Mouse (Mus musculus) hindbrain, embryonic 12.5 days (tissue): Measurements from ENCODE around the gene Lins1. TPM values are rescaled to one million over a fixed set of nuclear protein-coding genes. Genes with fewer than 3 reads are reported as not detected.

ENCODE experiments used
- ATAC-seq: fragments of 200-750 bp; cut with Nextera tagmentation; 2 replicates; pipeline ENCODE4 v1.8.0; 2017; ENCODE audit warnings: moderate TSS enrichment; ENCODE audit not compliant: low FRiP score
- H3K27ac ChIP-seq: fragments of 300-500 bp; sonication (generic); 2 replicates; pipeline ENCODE4 v1.5.1; 2016; ENCODE audit warnings: mild to moderate bottlenecking
- H3K27me3 ChIP-seq: fragments of 300-500 bp; sonication (generic); 2 replicates; pipeline ENCODE4 v1.6.1; 2016; ENCODE audit warnings: mild to moderate bottlenecking
- H3K36me3 ChIP-seq: fragments of 300-500 bp; sonication (generic); 2 replicates; pipeline ENCODE4 v1.6.1; 2016; ENCODE audit warnings: mild to moderate bottlenecking
- H3K4me1 ChIP-seq: fragments of 300-500 bp; sonication (generic); 2 replicates; pipeline ENCODE4 v1.6.1; 2016
- H3K4me2 ChIP-seq: fragments of 300-500 bp; sonication (generic); replicated peaks from 2 replicates; pipeline ENCODE4 v1.6.1; 2016; ENCODE audit warnings: mild to moderate bottlenecking
- H3K4me3 ChIP-seq: fragments of 300-500 bp; sonication (generic); 2 replicates; pipeline ENCODE4 v1.5.1; 2016; ENCODE audit warnings: mild to moderate bottlenecking
- H3K9ac ChIP-seq: fragments of 300-500 bp; sonication (generic); 2 replicates; pipeline ENCODE4 v1.6.1; 2016; ENCODE audit warnings: mild to moderate bottlenecking, moderate library complexity
- H3K9me3 ChIP-seq: fragments of 300-500 bp; sonication (generic); replicated peaks from 2 replicates; pipeline ENCODE4 v1.6.1; 2016; ENCODE audit warnings: mild to moderate bottlenecking
- WGBS: fragments of 180-500 bp; shearing (Covaris S2); methylation state at CpG from one replicate; pipeline ENCODE4 v1.1.7; 2016; 5-methylcytosine and 5-hydroxymethylcytosine counted together
- polyA plus RNA-seq: library from polyadenylated mRNA; unstranded; fragments of >200 nt; fragmentation: Nextera tagmentation; extraction: Ambion mirVana; gene quantifications from 2 replicates; pipeline ENCODE4 v1.2.1, GENCODE M21; 2016

Lins1 gene
- polyA plus RNA-seq, 1 experiment from 2014 or later, result 22.5 TPM

DNA sequence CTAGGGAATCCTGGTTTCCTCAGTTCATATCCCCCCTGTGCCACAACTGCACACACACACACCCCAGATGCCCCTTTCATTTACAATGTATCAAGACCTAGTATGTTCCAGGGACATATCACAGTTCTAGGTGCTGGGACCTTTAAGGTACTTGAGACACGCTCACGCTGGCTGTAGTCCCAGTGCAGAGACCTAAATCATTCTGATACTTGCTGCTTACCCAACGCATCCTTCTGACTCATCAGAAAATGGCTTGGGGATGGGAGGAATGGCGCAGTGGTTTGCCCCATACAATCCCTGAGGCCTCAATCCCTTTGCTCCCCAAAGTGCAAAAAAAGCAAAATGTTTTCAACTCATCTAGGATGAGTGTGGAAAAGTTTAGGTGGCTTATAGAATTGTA is 44.8 kb downstream of the Lins1 start:
- no peak for ATAC-seq
- H3K27ac ChIP-seq, result no peak overlapping the region
- 95% methylated on average over 4 of the region's 4 CpGs for WGBS

DNA sequence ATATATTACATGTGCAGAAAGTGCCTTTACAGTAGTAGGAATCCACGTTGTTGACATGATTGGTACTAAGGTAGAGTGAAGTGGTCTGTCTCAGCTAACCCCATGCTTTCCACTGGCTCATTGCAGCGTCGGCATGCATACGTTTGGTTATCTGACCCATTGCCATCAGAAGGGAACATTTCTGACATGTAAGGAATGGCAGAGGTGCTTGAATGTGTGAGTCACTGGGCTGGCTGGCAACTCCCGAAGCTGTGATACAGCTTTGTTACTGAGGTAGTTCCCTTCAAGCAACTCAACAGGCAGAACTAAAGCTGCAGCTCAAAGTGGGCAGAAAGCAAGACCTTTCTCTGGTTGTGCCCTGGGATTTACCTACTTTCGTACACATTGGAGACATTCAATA is 45.3 kb downstream of the Lins1 start:
- H3K4me3 ChIP-seq, result no peak overlapping the region
- H3K4me1 ChIP-seq, result no peaks in the 10 kb centered on the region
- H3K27me3 ChIP-seq, result no peaks in the 10 kb centered on the region
- no peak overlapping the region for H3K27ac ChIP-seq
- no peaks in the 10 kb centered on the region for H3K9me3 ChIP-seq
- no peak overlapping the region for H3K4me2 ChIP-seq
- no peak for ATAC-seq
- 91% methylated on average over 6 of the region's 6 CpGs for WGBS
- no peak overlapping the region for H3K9ac ChIP-seq
- H3K36me3 ChIP-seq, result no peaks in the 10 kb centered on the region

More for the DNA sequence above, 44.8 kb downstream of the Lins1 start:
- no peak overlapping the region for H3K4me3 ChIP-seq
- no peaks in the 10 kb centered on the region for H3K27me3 ChIP-seq
- H3K4me2 ChIP-seq, result no peak overlapping the region
- no peaks in the 10 kb centered on the region for H3K4me1 ChIP-seq
- no peaks in the 10 kb centered on the region for H3K36me3 ChIP-seq
- no peaks in the 10 kb centered on the region for H3K9me3 ChIP-seq
- H3K9ac ChIP-seq, result no peak overlapping the region

GRCm38 (mm10) chr7:66737418-66737817 is 47.7 kb downstream of the Lins1 start:
- Histone ChIP-seq H3K27me3 (no peaks in the 10 kb centered on the region), H3K4me3 (no peak overlapping the region), H3K9me3 (no peaks in the 10 kb centered on the region), H3K4me2 (no peak overlapping the region), H3K36me3 (no peaks in the 10 kb centered on the region), H3K4me1 (0 out of 2 replicates have a peak, but pooled peaks cover 2% of the 10 kb centered on the region), H3K27ac (no peak overlapping the region), H3K9ac (no peak overlapping the region)
- ATAC-seq, result no peak
- WGBS, result 93% methylated on average over 4 of the region's 4 CpGs

DNA sequence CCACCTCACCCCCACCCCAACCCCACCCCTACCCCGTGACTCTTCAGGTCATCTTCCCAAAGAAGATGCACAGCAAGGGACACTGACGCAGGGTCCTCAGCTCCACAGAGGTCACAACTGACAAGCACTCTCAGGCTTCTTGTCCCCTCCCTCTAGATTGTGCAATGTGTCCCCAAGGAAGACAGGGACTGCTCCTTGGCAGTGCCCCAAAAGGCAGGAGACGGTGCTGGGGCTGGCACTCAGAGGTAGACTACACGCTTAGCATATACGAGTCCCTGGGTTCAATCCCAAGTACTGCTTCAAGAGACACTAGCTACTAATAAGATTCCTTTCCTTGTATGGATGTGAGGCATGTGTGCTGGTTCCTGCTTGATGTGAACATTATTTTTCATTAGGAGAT is 51.3 kb downstream of the Lins1 start:
- 79% methylated on average over 5 of the region's 5 CpGs for WGBS
- no peak for ATAC-seq
- Histone ChIP-seq H3K4me3 (no peak overlapping the region), H3K27ac (no peak overlapping the region), H3K4me1 (0 out of 2 replicates have a peak, but pooled peaks cover 2% of the 10 kb centered on the region), H3K9me3 (no peaks in the 10 kb centered on the region), H3K36me3 (no peaks in the 10 kb centered on the region), H3K9ac (no peak overlapping the region), H3K4me2 (no peak overlapping the region), H3K27me3 (no peaks in the 10 kb centered on the region)

GRCm38 (mm10) chr7:66741412-66741811 is 51.7 kb downstream of the Lins1 start:
- Histone ChIP-seq H3K4me2 (no peak overlapping the region), H3K9me3 (no peaks in the 10 kb centered on the region), H3K4me3 (no peak overlapping the region), H3K27ac (no peak overlapping the region), H3K4me1 (0 out of 2 replicates have a peak, but pooled peaks cover 2% of the 10 kb centered on the region), H3K9ac (no peak overlapping the region), H3K27me3 (no peaks in the 10 kb centered on the region), H3K36me3 (no peaks in the 10 kb centered on the region)
- WGBS, result 59% methylated on average over 8 of the region's 8 CpGs
- ATAC-seq, result no peak

DNA sequence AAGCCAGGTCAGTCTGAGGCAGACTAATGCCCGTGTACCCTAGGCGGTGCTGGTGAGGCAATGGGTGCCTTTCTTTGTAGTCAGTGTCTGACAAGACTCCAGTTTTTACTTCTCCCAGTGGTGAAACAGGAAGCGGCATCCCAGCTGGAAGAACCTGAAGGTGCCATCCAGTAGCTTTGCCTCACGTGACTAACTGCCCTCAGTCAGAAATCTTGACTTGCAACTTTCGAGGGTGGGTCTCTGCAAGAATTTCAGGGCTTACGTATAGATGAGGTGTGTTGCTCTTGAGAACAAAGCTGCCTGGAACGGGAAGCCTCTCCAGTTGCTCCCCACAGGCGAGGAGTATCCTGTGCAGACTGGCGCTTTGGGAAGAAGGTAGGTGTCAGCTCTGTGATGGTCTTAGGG is 53.7 kb downstream of the Lins1 start, which contains the start of gene Cers3:
Gene Cers3, plus strand, starts transcription at position 128 of the 405 bp plus-strand sequence.
- Histone ChIP-seq H3K9ac (no peak within 1 kb of the TSS), H3K36me3 (no peaks in the 10 kb centered on the region), H3K9me3 (no peaks in the 10 kb centered on the region), H3K27ac (no peak within 1 kb of the TSS), H3K4me3 (no peak within 1 kb of the TSS), H3K27me3 (no peaks in the 10 kb centered on the region), H3K4me1 (0 out of 2 replicates have a peak, but pooled peaks cover 2% of the 10 kb centered on the region), H3K4me2 (no peak within 1 kb of the TSS)
- ATAC-seq, result no peak
- WGBS, result 76% methylated on average over 9 of the region's 9 CpGs

DNA sequence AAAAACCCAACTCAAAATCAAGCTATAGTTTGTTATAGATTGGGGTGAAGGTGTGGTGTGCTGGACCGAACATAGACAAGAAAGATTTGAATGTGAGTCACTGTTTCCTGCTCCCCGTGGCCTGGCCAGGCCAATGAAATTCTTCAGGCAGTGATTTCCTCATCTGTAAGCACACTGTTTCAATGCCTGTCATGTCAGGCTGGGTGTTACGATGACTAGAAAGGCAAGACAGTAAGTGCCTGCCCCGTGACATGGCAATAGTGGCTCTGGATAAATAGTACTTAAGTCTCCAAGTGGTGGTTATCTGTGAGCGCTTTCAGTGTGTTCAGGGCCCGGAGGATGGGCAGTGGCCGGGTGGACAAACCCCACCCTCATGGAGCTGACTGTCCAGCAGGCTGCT is 57.3 kb downstream of the Lins1 start:
- Histone ChIP-seq H3K4me1 (no peaks in the 10 kb centered on the region), H3K27ac (no peak overlapping the region), H3K9me3 (no peaks in the 10 kb centered on the region), H3K36me3 (no peaks in the 10 kb centered on the region), H3K4me2 (no peak overlapping the region), H3K4me3 (no peak overlapping the region), H3K27me3 (no peaks in the 10 kb centered on the region), H3K9ac (no peak overlapping the region)
- no peak for ATAC-seq
- WGBS, result 87% methylated on average over 7 of the region's 7 CpGs

- H3K36me3 ChIP-seq, result no peaks in the 10 kb centered on the region
- no peaks in the 10 kb centered on the region for H3K9me3 ChIP-seq
- H3K4me1 ChIP-seq, result no peaks in the 10 kb centered on the region
- H3K9ac ChIP-seq, result no peak overlapping the region
- H3K27ac ChIP-seq, result no peak overlapping the region
- WGBS, result 88% methylated on average over 1 of the region's 1 CpGs
- H3K27me3 ChIP-seq, result no peaks in the 10 kb centered on the region
- no peak for ATAC-seq
- no peak overlapping the region for H3K4me3 ChIP-seq
- no peak overlapping the region for H3K4me2 ChIP-seq
Observed at GRCm38 (mm10) chr7:66749998-66750397, 60.3 kb downstream of the Lins1 start.

- no peak overlapping the region for H3K9ac ChIP-seq
- H3K4me3 ChIP-seq, result no peak overlapping the region
Observed at GRCm38 (mm10) chr7:66753816-66754215, 64.1 kb downstream of the Lins1 start.

GRCm38 (mm10) chr7:66755611-66756010 is 65.9 kb downstream of the Lins1 start:
- Histone ChIP-seq H3K4me3 (no peak overlapping the region), H3K27me3 (no peaks in the 10 kb centered on the region), H3K4me2 (no peak overlapping the region), H3K9me3 (no peaks in the 10 kb centered on the region), H3K27ac (no peak overlapping the region), H3K36me3 (no peaks in the 10 kb centered on the region), H3K4me1 (no peaks in the 10 kb centered on the region; the same call in 1 of the 2 replicates), H3K9ac (no peak overlapping the region)
- WGBS, result 87% methylated on average over 7 of the region's 7 CpGs
- ATAC-seq, result no peak

More at GRCm38 (mm10) chr7:66753816-66754215, 64.1 kb downstream of the Lins1 start:
- H3K4me1 ChIP-seq, result no peaks in the 10 kb centered on the region; the same call in 1 of the 2 replicates
- H3K36me3 ChIP-seq, result no peaks in the 10 kb centered on the region
- no peaks in the 10 kb centered on the region for H3K27me3 ChIP-seq
- H3K27ac ChIP-seq, result no peak overlapping the region
- no peak overlapping the region for H3K4me2 ChIP-seq
- WGBS, result 91% methylated on average over 8 of the region's 8 CpGs
- ATAC-seq, result no peak
- no peaks in the 10 kb centered on the region for H3K9me3 ChIP-seq

Other genes starting within 250 kb of the Lins1 start
- gene Asb7, start 293 bp upstream of the Lins1 start, polyA plus RNA-seq, result 20.3 and 20.6 TPM in 2 replicates
- 0.88 and 0.94 TPM in 2 replicates for gene Cers3, start 53.6 kb downstream of the Lins1 start, polyA plus RNA-seq
- gene Adamts17, start 149.8 kb downstream of the Lins1 start, polyA plus RNA-seq, result 6.6 and 7.6 TPM in 2 replicates